Mouse (Mus musculus): ENCODE results near the gene Lrrc49.

Lrrc49 gene

DNA sequence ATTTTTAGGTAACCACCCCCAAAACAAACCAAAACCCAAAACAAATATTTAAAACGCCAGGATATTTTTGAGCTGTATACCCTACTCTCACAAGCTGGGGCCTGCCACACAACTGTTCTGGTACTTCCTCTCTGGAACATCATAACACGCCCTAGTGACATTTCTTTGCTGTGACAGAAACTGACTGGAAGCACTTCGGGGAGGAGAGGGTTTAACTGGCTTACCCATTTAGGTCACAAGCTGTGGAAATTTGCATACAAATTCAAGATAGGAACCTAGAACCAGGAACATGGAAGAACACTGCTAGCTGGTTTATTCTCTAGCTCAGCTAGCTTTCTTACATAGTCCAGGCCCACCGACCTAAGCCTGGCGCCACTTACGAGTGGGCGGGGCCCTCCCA is 92.6 kb downstream of the Lrrc49 start:
- no peak for DNase-seq (ENCODE audit: low spot score)

DNA sequence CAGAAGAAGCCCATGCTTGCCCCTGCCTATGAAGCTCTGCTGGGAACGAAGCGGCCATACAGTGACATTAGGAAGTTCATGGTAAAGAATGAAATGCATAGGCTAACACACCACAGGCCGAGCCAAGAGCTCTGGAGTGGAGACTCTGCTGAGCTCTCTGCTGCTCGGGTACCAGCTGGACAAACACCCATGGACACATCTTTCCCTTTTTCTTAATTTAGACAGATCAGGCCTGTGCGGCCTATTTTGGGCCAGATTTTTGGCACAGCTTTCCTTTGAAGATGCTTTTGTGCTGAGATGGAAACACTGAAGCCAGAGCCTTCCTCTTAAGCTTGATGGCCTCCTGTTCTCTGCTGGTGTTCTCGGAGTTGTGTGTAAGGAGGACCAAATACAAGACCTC is 95.0 kb downstream of the Lrrc49 start:
- DNase-seq (ENCODE audit: low spot score): no peak

DNA sequence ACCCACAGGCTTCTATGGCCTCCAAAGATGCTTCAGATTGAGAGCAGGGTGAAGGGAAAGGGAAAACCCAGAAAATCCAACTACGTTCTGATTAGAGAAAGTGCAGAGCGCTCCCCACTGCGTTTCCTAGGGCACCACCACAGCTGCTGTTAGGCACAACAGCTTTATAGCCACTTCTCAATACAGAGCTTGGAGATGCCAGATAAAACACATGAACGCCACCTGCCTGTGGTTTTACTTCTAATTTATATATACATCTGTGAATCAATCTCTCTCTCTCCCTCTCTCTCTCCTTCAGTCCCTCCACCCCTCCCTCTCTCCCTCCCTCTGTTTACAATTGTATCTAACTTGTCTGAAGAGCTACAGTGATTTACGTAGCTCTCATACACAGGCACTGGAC is 95.6 kb downstream of the Lrrc49 start:
- DNase-seq (ENCODE audit: low spot score): no peak

DNA sequence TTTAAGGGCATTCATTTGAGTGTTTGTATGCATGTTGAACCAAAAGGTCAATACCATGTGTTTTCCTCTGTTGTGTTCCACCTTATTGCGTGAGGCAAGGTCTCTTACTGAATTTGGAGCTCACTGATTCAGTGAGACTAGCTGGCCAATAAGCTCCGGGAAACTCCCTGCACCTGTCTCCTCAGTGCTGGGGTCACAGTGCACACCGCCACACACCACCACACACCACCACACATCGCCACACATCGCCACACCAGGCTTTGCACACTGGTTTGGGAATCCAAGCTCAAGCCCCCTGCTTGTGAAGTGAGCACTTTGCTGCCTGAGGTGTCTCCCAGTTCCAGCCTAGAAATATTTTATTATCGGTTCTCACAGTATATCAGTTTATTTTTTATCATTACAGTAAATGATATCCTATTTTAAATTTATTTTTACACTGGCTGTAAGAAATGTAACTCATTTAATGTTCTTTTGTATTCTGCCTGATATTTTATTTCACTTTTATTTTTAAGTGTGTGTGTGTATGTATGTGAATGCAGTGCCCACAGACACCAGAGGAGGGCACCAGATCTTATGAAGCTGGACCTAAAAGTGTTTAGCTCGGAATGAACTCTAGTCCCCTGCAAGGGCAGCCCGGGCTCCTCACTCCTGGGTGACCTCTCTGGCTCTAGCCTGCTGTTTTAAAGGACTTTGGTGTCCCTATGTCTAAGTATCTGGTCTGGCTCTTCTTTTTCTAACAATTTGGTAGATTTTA is 96.9 kb downstream of the Lrrc49 start:
- no peak for DNase-seq (ENCODE audit: low spot score)

DNA sequence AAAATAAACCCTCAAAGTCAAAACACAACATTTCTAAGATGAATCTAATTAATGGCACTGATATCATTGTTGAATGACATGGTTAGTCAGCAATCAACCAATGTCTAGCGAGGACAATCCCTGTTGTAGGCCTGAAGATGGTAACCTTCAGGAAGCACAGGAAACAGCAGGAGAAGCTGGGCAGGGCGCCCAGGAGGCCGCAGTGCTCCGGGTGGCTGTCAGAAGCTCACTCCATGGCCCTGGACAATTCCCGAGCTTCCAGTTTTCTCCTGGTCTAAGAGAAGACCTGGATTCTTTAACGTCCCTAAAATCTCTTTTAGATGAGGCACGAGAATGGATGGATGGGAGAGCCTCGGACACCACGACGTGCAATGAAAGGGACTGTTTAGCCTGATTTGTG is 99.0 kb downstream of the Lrrc49 start:
- no peak for DNase-seq (ENCODE audit: low spot score)

DNA sequence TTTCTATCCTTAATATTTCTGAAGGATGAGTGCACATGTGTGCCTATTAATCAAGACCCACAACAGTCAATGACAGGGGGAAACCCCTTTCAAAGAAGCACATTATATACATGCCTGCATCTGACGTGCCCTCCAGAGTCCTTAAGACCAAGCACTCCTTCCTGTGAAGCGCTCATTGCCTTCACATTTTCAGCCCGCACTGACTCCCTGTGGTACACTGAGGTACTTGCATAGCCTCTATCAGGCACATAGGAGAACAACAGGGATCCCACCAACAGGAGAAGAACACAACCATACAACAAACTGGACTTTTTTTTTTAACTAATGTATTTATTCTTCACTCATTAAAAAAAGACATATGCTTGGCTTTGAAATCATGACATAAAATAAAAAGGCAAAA is 101.0 kb downstream of the Lrrc49 start:
- DNase-seq (ENCODE audit: low spot score): no peak

DNA sequence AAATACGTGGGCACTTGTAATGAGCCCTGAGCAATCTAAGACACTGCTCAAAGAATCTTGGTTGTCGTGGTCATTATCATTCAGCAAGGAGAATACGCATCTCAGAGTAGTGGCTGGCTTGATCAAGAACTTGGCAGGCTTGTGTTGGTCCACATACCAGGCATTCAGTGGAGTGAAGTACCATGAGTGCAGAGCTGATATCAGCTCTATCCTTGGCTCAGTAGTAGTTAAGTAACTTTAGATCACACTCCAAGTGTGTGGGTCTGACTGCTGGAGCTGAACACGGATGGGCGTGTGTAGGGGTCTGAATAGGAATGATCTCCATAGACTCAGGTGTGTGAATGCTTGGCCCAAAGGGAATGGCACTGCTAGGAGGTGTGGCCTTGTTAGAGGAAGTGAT is 102.8 kb downstream of the Lrrc49 start:
- no peak for DNase-seq (ENCODE audit: low spot score)

DNA sequence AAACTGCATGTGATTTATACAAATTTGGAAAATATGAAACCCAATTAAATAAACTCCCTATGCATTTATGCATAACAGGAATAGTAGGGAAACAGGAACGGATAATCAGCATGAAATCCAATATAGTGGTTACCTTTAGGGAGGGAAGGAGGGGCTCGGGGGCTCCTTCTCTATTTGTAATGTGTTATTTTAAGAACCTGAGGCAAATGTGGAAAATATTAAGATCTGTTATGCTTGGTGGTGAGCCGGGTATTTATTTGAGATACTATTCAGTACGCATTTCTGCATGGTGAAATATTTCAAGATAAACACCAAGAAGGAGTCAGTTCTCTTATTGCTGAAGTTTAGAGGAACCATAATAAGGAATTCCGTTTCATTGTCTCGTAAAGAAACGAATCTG is 105.4 kb downstream of the Lrrc49 start:
- DNase-seq (ENCODE audit: low spot score): no peak

DNA sequence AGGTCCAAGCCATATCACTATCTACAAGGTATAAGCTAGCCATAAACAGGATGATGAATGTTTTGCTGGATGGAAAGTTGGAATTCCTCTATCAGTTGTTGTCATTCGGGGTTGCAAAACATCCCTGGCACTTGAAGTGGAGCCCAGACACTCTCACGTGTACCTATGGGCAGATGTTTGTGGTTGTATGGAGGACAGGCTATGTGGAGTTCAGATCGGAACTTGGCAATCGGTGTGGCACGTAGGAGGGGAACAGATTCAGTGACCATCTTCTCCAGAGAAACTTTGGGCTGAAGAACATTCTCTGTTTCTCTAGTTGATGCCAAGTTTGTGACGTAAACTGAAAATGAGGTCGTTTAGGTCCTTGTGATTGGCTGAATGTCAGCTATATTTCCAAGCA is 114.9 kb downstream of the Lrrc49 start:
- DNase-seq (ENCODE audit: low spot score): no peak

DNA sequence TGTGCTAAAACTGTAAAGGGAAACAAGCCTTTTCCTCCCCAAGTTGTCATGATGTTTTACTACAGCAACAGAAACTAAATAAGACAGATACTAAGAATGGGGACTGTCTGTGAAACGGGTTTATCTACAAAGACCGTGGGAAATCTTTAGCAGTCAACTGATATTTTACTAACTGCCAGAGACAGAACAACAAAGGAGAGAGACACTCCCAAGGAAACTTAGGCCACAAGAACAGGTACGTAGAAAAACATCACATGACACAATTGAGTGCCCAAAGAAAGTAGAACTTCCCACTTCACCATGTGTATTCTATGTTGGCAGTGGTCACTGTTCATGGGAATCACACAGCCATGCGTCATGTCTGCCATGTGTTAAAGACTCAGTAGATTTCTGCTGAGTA is 116.2 kb downstream of the Lrrc49 start:
- no peak for DNase-seq (ENCODE audit: low spot score)

DNA sequence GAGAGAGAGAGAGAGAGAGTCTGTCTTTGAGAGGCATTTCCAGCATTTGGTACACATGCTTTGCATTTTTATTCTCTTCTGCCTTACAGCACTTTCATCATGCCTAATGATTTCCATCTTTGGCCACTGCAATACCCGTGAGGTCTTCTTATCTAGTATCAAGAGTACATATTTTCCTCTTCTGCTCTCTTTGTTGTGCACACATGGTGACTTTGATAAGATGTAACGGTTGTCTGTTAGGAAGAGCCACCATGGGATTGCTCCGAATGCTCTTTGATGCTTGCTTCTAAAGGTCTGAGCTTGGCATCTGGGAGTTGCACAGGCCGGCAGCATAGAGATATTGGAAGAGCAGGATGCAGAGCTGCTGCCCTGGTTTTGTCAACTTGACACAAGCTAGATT is 116.9 kb downstream of the Lrrc49 start:
- no peak for DNase-seq (ENCODE audit: low spot score)

DNA sequence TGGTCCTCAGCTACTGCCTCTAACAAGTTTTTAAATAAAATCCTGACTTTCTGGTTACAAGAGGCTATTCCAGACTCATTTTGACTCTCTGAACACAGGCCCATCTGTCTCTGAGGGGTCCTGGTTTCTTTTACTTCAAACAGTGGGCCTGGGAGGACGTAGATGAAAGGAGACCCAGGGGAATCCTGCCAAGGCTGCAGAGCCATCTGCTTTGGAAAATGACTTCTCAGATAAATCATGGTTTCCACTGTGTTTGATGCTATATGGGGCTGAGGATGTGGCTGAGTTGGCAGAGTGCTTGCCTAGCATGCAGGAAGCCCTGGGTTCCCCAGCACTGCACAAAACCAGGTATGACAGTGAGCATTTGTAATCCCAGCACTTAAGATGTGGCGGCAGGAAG is 118.6 kb downstream of the Lrrc49 start:
- DNase-seq (ENCODE audit: low spot score): no peak

DNA sequence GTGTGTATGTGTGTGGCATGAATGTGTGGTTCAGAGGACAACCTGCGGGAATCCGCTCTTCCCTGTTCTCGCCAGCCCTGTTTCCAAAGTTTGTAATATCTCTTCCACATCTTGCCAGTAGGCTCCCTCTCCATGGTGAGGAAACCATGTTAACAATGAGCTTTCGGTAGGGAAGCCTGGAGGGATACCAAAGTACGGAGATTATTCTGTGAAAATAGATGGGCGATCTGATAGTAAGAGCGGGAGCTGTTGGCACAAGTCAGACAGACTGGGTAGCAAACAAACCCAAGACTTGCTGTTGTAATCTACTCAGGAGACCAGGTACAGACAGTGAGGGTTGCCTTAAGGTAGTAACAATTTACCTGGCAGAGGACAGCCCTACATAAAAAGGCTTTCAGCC is 124.1 kb downstream of the Lrrc49 start:
- no peak for DNase-seq (ENCODE audit: low spot score)

DNA sequence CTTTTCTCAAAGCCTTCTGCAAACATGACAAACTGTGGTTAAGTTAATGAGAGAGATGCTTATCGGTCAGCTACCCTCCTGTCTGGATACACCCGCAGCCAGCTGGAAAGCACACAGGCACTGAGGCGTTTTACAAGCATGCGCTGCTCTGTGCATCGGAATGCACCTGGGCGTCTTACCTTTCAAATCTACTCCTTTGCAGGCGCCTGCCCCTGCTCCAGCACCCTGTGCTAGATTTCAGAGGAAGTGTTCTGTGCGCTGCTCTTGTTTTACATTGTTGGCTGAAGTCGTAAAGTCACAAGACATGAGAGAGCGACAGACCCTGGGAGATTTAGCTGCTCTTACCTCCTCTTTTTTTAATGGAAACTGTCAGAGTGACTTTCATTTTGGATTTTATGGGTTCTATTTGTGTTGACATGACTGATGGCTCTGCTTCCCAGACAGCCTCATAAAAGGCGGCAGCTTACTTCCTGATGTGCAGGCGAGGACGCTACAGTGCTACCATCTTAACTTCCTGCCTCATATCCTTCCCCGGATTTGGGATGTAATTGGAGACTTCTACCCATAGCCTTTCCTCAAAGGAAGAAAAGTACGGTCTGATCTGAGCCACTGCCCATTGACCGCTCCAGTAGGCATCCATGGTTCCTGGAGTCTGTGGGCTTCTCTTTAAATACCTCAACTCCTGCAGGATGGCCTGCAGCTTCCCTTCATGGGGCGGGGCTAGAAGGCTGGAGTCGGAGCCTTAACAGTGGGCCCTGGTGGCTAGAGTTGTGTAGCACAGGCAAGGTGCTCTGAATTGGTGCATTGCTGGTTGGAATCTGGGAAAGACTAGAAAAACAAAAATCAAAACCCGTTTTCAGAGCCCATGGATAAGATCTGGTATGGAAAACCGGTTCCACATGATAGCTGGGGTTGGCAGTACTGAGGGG is 125.3 kb downstream of the Lrrc49 start:
- no peak for DNase-seq (ENCODE audit: low spot score)

DNA sequence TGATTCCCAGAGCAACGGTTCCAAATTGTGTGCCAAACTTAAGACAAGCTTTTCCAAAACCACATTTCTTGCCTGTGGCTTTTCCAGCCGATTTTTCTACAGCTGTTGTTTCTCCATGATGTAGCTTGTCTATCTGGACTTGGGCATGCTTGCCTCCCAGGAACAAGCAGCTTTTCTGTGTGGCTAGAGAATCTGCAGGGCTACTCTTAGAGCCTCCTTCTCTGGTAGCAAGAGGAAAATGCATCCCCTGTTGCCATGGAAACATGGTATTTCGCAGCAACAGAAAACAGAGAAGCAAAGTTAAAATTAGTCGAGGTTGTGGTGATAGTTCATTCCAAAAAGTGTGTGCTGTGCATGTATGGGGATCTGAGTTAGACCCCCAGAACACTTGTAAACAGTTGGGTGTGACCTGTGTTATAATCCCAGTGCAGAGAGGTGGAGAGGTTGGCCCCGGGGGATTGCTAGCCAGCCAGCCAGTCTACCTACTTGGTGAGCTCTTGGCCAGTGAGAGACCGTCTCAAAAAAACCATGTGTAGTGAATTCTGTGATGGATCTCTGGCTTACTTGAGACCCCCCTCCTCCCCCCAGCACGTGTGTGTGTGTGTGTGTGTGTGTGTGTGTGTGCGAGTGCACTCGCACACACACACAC is 126.2 kb downstream of the Lrrc49 start:
- peak; percentile 28 for DNase-seq (ENCODE audit: low spot score)

DNA sequence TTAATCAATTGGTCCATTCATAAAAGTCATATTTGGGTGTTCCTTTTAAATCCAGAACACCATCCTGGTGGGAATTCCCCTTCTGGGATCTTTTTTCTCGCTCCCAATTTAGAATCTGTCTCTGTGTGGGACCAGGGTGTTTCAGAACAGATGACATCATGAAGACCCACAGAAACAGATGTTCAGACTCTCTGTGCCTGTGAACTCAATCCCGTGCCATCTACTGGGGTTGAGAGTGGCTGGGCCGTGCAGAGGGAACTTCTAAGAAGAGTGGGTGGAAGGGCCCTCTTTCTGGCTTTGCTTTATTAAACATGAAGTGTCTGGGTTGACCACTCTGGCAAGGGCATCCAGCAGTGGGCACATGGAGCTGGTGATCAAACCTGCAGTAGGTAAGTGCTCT is 129.5 kb downstream of the Lrrc49 start:
- no peak for DNase-seq (ENCODE audit: low spot score)

DNA sequence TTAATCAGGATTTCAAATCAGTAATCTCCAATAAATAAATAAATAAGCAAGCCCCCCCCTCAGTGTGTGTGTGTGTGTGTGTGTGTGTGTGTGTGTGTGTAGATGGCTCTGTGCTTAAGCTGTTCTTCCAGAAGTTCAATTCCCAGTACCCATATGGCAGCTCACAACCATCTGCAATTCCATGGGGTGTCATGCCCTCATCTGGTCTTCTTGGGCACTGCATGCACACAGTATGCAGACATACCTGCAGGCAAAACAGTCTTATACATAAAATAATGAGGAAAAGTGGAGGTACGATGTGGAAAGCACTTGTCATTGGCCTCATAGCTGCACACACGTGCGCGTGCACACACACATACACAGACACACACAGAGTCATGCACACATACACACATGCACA is 136.7 kb downstream of the Lrrc49 start:
- no peak for DNase-seq (ENCODE audit: low spot score)

DNA sequence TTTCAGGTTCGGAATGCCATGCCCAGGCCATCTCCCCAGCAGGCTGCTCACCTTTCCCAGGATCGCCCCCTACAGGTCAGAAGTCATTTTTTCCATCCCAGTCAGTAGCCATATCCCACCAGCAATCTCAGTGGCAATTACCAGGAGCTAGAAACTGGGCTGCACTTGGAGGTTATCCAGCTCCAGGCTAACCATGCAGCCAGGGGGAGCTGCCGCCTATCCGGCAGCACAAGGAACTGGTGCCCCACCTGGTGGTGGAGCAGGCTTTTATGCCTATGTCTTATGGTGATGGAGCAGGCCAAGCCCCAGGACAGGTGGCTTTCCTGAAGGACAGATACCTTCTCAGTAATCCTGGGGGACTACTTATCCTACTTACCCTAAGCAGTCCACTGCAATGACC is 139.8 kb downstream of the Lrrc49 start:
- DNase-seq (ENCODE audit: low spot score): no peak

DNA sequence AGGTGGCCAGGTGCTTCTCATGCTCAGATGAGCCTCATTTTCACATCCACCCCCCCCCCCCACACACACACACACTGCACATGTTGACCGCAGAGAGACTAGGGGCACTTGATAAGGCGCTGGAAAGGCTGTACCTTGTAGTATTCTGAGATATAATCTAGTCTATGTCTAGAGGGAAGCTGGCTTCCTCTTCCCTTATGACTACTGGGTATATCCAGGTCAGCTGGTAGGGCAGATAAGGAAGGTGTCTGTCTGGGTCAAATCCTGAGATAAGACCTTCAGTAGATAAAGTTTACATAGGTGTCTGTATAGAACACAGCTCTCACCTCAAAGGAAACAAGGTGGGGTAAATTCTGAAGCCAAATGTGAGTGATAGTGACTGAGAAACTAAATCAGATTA is 141.8 kb downstream of the Lrrc49 start:
- DNase-seq (ENCODE audit: low spot score): no peak

DNA sequence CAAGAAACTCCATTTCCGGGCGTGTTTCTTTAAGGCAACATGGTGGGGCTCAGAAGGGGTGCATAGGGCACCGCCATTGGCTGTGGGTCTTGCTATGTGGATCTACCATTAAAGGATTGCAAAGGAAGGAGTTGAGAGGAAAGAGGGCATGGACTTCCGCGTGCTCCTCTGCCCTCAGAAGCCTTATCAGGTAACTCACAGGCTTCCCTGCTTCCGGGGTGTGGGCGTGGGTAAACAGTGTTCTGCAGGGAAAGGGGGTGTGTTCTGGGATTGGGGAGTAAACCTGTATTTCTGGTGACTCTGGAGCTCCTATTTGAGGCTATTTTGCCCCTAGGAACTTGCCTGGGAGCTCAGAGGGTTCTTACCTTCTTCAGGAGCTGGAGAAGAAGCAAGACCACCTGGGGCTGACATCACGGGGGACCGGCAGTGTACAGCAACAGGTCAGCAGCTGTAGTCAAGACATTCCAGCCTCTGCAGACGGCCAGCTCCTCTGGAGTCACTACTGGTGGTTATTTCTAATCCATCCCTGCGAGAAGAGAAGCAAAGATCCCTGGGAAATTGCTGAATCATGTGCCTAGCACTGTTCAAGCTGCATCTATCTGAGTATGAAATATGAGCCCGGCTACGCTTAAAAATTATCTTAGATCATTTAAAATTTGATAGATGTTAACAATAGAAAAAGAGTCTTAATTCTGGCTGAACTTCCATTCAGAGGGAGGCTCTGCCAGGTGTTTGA is 142.4 kb downstream of the Lrrc49 start:
- DNase-seq (ENCODE audit: low spot score): no peak

DNA sequence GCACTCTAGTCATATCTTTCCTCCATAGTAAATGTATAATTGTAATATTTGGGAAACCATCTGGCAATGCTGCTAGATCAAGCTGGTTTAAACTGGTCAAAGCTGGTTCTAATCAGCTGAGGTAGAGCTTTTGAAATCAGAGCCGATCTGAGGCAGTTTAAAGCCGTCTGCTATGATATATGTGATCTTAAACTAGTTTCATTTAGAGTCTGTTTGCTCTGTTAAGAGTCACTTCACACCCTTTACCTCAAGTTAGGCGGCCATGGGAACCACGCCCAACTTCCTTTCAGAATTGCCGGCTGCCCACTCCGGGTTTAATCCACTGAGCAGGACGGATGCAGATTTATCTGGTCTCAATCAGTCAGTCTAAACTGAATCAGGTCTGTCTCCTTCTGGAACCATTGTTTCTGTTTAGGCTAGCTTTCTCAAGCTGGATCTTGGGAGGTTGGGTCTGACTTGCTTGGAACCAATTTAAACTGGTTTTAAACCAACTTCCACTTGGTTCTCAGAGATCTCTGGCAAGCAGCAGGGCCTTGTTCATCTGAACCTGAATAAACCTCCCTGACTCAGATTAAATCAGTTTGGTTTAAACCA is 144.4 kb downstream of the Lrrc49 start:
- no peak for DNase-seq (ENCODE audit: low spot score)

DNA sequence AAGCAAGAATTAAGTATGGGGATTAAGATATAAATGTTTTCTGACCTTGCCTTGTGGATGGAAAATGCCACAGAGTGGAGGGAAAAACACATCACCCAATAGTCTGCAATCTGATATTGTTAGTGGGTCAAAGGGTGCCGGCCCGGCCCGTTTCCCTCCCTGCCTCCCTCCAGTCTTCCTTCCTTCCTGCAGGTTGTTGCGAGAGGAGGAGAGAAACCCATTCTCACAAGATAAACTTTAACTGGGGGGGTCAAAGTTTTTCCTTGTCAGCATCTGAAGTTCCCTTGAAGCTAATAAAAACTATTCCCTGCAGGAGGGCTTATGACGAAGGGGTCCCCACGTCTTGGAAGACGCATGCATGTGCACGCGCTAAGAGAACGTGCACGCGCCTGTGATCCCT is 157.6 kb downstream of the Lrrc49 start:
- no peak for DNase-seq (ENCODE audit: low spot score)
